Mouse (Mus musculus) olfactory bulb, adult 2 months (tissue): ENCODE measurements around the gene Ciapin1.

Source experiments
- CTCF ChIP-seq: fragments of 200-500 bp; IDR thresholded peaks from 2 replicates; pipeline ENCODE4 v1.5.1; 2012; ENCODE audit warnings: low read depth, mild to moderate bottlenecking, low read length, moderate library complexity; ENCODE audit not compliant: insufficient read depth
- POLR2A ChIP-seq: fragments of 200-500 bp; IDR thresholded peaks from 2 replicates; pipeline ENCODE4 v1.6.1; 2012; ENCODE audit warnings: mild to moderate bottlenecking, low read depth, low read length, moderate library complexity; ENCODE audit not compliant: insufficient read depth

GRCm38 (mm10) chr8:94810153-94810552 lies 28.0 kb downstream of the Ciapin1 start, which contains the start of gene Ccl17:
- no peak for TF ChIP-seq CTCF
- TF ChIP-seq POLR2A: no peak
